Mouse (Mus musculus) hindbrain, embryonic 13.5 days (tissue): Measurements from ENCODE around the gene Wdr83os. TPM values are rescaled to one million over a fixed set of nuclear protein-coding genes. Genes with fewer than 3 reads are reported as not detected.

Experiments
- ATAC-seq: fragments of 200-750 bp; cut with Nextera tagmentation; 2 replicates; pipeline ENCODE4 v1.8.0; 2017; ENCODE audit warnings: moderate TSS enrichment; ENCODE audit not compliant: low FRiP score
- H3K27ac ChIP-seq: fragments of 300-500 bp; sonication (generic); 2 replicates; pipeline ENCODE4 v1.5.1; 2015; ENCODE audit warnings: inconsistent platforms, mild to moderate bottlenecking, moderate library complexity
- H3K27me3 ChIP-seq: fragments of 300-500 bp; sonication (generic); 2 replicates; pipeline ENCODE4 v1.6.1; 2015; ENCODE audit warnings: mild to moderate bottlenecking, inconsistent platforms
- H3K36me3 ChIP-seq: fragments of 300-500 bp; sonication (generic); 2 replicates; pipeline ENCODE4 v1.6.1; 2015; ENCODE audit warnings: mild to moderate bottlenecking, inconsistent platforms
- H3K4me1 ChIP-seq: fragments of 300-500 bp; sonication (generic); replicated peaks from 2 replicates; pipeline ENCODE4 v1.6.1; 2015; ENCODE audit warnings: inconsistent platforms
- H3K4me2 ChIP-seq: fragments of 300-500 bp; sonication (generic); 2 replicates; pipeline ENCODE4 v1.6.1; 2015; ENCODE audit warnings: inconsistent platforms, mild to moderate bottlenecking, moderate library complexity
- H3K4me3 ChIP-seq: fragments of 300-500 bp; sonication (generic); 2 replicates; pipeline ENCODE4 v1.5.1; 2015; ENCODE audit warnings: mild to moderate bottlenecking, inconsistent platforms
- H3K9ac ChIP-seq: fragments of 300-500 bp; sonication (generic); 2 replicates; pipeline ENCODE4 v1.6.1; 2015; ENCODE audit warnings: mild to moderate bottlenecking, inconsistent platforms
- H3K9me3 ChIP-seq: fragments of 300-500 bp; sonication (generic); 2 replicates; pipeline ENCODE4 v1.6.1; 2016; ENCODE audit warnings: inconsistent platforms
- WGBS: fragments of 180-500 bp; shearing (Covaris S2); methylation state at CpG from one replicate; pipeline ENCODE4 v1.1.7; 2015; 5-methylcytosine and 5-hydroxymethylcytosine counted together
- polyA plus RNA-seq: library from polyadenylated mRNA; unstranded; fragments of >200 nt; fragmentation: Nextera tagmentation; extraction: Ambion mirVana; gene quantifications from 2 replicates; pipeline ENCODE4 v1.2.1, GENCODE M21; 2015

The Wdr83os gene
- 109 and 112 TPM in 2 replicates for polyA plus RNA-seq

- Histone ChIP-seq H3K4me3 (peak within 1 kb of the TSS; percentile 88), H3K9ac (peak within 1 kb of the TSS; percentile 91), H3K36me3 (peaks cover 28% of the 10 kb centered on the region), H3K4me1 (peaks cover 41% of the 10 kb centered on the region), H3K27me3 (no peaks in the 10 kb centered on the region), H3K27ac (peak within 1 kb of the TSS; percentile 76), H3K4me2 (peak within 1 kb of the TSS; percentile 96), H3K9me3 (no peaks in the 10 kb centered on the region)
- WGBS = 0% methylated on average over 30 of the region's 30 CpGs
- peak; percentile 21; the same call in 1 of the 2 replicates for ATAC-seq
Measured at GRCm38 (mm10) chr8:85080532-85081215, at the start of gene Wdr83os. Gene Wdr83os, plus strand, starts transcription at chr8:85080740.

- no peak overlapping the region for H3K27ac ChIP-seq
- 91% methylated on average over 4 of the region's 4 CpGs for WGBS
Measured at GRCm38 (mm10) chr8:85032622-85033311, 47.8 kb upstream of the Wdr83os start.

GRCm38 (mm10) chr8:85033867-85034266 lies 46.7 kb upstream of the Wdr83os start:
- no peak overlapping the region for H3K4me2 ChIP-seq
- H3K36me3 ChIP-seq = peaks cover 41% of the 10 kb centered on the region
- H3K27ac ChIP-seq = no peak overlapping the region
- H3K27me3 ChIP-seq = no peaks in the 10 kb centered on the region
- no peak for ATAC-seq
- no peaks in the 10 kb centered on the region for H3K9me3 ChIP-seq
- no peak overlapping the region for H3K4me3 ChIP-seq
- H3K9ac ChIP-seq = no peak overlapping the region
- whole genome bisulfite sequencing = 55% methylated on average over 1 of the region's 1 CpGs
- H3K4me1 ChIP-seq = peaks cover 29% of the 10 kb centered on the region

More at GRCm38 (mm10) chr8:85032622-85033311, 47.8 kb upstream of the Wdr83os start:
- Histone ChIP-seq H3K4me3 (no peak overlapping the region), H3K4me1 (peaks cover 31% of the 10 kb centered on the region), H3K9ac (no peak overlapping the region), H3K27me3 (no peaks in the 10 kb centered on the region), H3K36me3 (peaks cover 41% of the 10 kb centered on the region), H3K9me3 (no peaks in the 10 kb centered on the region), H3K4me2 (no peak overlapping the region)
- ATAC-seq = no peak

- Histone ChIP-seq H3K36me3 (peaks cover 34% of the 10 kb centered on the region), H3K4me1 (peaks cover 32% of the 10 kb centered on the region), H3K27ac (no peak overlapping the region), H3K9me3 (no peaks in the 10 kb centered on the region), H3K4me2 (peak overlapping the region; percentile 76), H3K4me3 (peak overlapping the region; percentile 82), H3K27me3 (no peaks in the 10 kb centered on the region), H3K9ac (peak overlapping the region; percentile 79)
- no peak for ATAC-seq
- 7% methylated on average over 13 of the region's 13 CpGs for WGBS
Measured at GRCm38 (mm10) chr8:85034764-85035163, 45.8 kb upstream of the Wdr83os start.

- Histone ChIP-seq H3K27ac (0 out of 2 replicates have a peak overlapping the region, but pooled peaks have one; percentile 87), H3K4me1 (peaks cover 32% of the 10 kb centered on the region), H3K9me3 (no peaks in the 10 kb centered on the region), H3K36me3 (peaks cover 31% of the 10 kb centered on the region), H3K9ac (peak overlapping the region; percentile 79), H3K4me2 (peak overlapping the region; percentile 76), H3K4me3 (peak overlapping the region; percentile 82), H3K27me3 (no peaks in the 10 kb centered on the region)
- whole genome bisulfite sequencing = 6% methylated on average over 12 of the region's 12 CpGs
- no peak for ATAC-seq
Measured at GRCm38 (mm10) chr8:85035165-85035727, 45.3 kb upstream of the Wdr83os start.

GRCm38 (mm10) chr8:85035728-85036310 lies 44.7 kb upstream of the Wdr83os start:
- Histone ChIP-seq H3K9me3 (no peaks in the 10 kb centered on the region), H3K4me1 (peaks cover 32% of the 10 kb centered on the region), H3K36me3 (peaks cover 32% of the 10 kb centered on the region), H3K27ac (peak overlapping the region; percentile 87), H3K4me3 (peak overlapping the region; percentile 82), H3K9ac (peak overlapping the region; percentile 79), H3K27me3 (no peaks in the 10 kb centered on the region), H3K4me2 (peak overlapping the region; percentile 76)
- 2% methylated on average over 15 of the region's 15 CpGs for WGBS
- ATAC-seq = peak; percentile 0

GRCm38 (mm10) chr8:85036381-85036717 lies 44.2 kb upstream of the Wdr83os start:
- Histone ChIP-seq H3K36me3 (peaks cover 33% of the 10 kb centered on the region), H3K4me1 (peaks cover 32% of the 10 kb centered on the region), H3K27me3 (no peaks in the 10 kb centered on the region), H3K27ac (peak overlapping the region; percentile 87), H3K4me3 (peak overlapping the region; percentile 82), H3K4me2 (peak overlapping the region; percentile 76), H3K9ac (peak overlapping the region; percentile 79), H3K9me3 (no peaks in the 10 kb centered on the region)
- WGBS = 0% methylated on average over 9 of the region's 9 CpGs
- ATAC-seq = peak; percentile 43

GRCm38 (mm10) chr8:85036718-85037365 lies 43.7 kb upstream of the Wdr83os start, which contains the start of gene Tnpo2:
Gene Tnpo2, plus strand, starts transcription at chr8:85036915.
- peak within 1 kb of the TSS; percentile 97 for H3K4me2 ChIP-seq
- H3K27me3 ChIP-seq = no peaks in the 10 kb centered on the region
- H3K9me3 ChIP-seq = no peaks in the 10 kb centered on the region
- peaks cover 32% of the 10 kb centered on the region for H3K36me3 ChIP-seq
- H3K27ac ChIP-seq = peak within 1 kb of the TSS; percentile 99
- H3K4me3 ChIP-seq = peak within 1 kb of the TSS; percentile 82
- H3K4me1 ChIP-seq = peaks cover 32% of the 10 kb centered on the region
- peak within 1 kb of the TSS; percentile 95 for H3K9ac ChIP-seq
- ATAC-seq = peak; percentile 93
- under 1% methylated on average over 58 of the region's 59 CpGs for WGBS

- H3K36me3 ChIP-seq = peaks cover 32% of the 10 kb centered on the region
- H3K9me3 ChIP-seq = no peaks in the 10 kb centered on the region
- H3K4me1 ChIP-seq = peaks cover 32% of the 10 kb centered on the region
- H3K27me3 ChIP-seq = no peaks in the 10 kb centered on the region
- peak overlapping the region; percentile 95 for H3K9ac ChIP-seq
- H3K4me3 ChIP-seq = peak overlapping the region; percentile 82
- ATAC-seq = peak; percentile 71
- WGBS = under 1% methylated on average over 14 of the region's 14 CpGs
- H3K27ac ChIP-seq = peak overlapping the region; percentile 99
- H3K4me2 ChIP-seq = peak overlapping the region; percentile 97
Measured at GRCm38 (mm10) chr8:85037366-85037680, 43.2 kb upstream of the Wdr83os start.

- peak overlapping the region; percentile 97 for H3K4me2 ChIP-seq
- H3K36me3 ChIP-seq = peaks cover 31% of the 10 kb centered on the region
- H3K27ac ChIP-seq = peak overlapping the region; percentile 99
- no peaks in the 10 kb centered on the region for H3K27me3 ChIP-seq
- under 1% methylated on average over 47 of the region's 57 CpGs for WGBS
- H3K4me3 ChIP-seq = peak overlapping the region; percentile 82
- peaks cover 32% of the 10 kb centered on the region for H3K4me1 ChIP-seq
- H3K9ac ChIP-seq = peak overlapping the region; percentile 95
- H3K9me3 ChIP-seq = no peaks in the 10 kb centered on the region
- ATAC-seq = peak; percentile 10; the same call in 1 of the 2 replicates
Measured at GRCm38 (mm10) chr8:85037681-85038531, 42.6 kb upstream of the Wdr83os start.

GRCm38 (mm10) chr8:85043619-85044018 lies 36.9 kb upstream of the Wdr83os start:
- no peak for ATAC-seq
- H3K4me2 ChIP-seq = no peak overlapping the region
- WGBS = 97% methylated on average over 6 of the region's 6 CpGs

More at GRCm38 (mm10) chr8:85043619-85044018, 36.9 kb upstream of the Wdr83os start:
- Histone ChIP-seq H3K9ac (no peak overlapping the region), H3K4me3 (no peak overlapping the region), H3K27ac (no peak overlapping the region), H3K27me3 (no peaks in the 10 kb centered on the region), H3K36me3 (peaks cover 82% of the 10 kb centered on the region), H3K9me3 (no peaks in the 10 kb centered on the region), H3K4me1 (peaks cover 10% of the 10 kb centered on the region)
